In genomic region chr15:85327808-85328207, GRCm38 (mm10) we compare ENCODE assay signal across 13 mouse cellular contexts. TPM values are rescaled to one million over a fixed set of nuclear protein-coding genes. Genes with fewer than 3 reads are reported as not detected.
DNase-seq lines count a peak whose midpoint lies in the region; ATAC-seq lines count a peak whose summit lies in the region.
"Had no signal": no experiment of that assay in that cellular context is flagged by ENCODE, and none has a peak within 500 bp of the region (broad histone marks: within the 10 kb centered on the region; RNA-seq: fewer than 3 reads in every experiment).

No protein-coding gene starts in this region.

- no peak overlapping the region for H3K27ac ChIP-seq in kidney, embryonic 14.5 days (ENCODE audit: low read depth, low read length)
- no peak overlapping the region for H3K27ac ChIP-seq in hindbrain, embryonic 11.5 days (ENCODE audit: low read depth, low read length)
- H3K27ac ChIP-seq: intestine, embryonic 15.5 days; lung, embryonic 15.5 days; stomach, embryonic 15.5 days had no signal

- DNase-seq in kidney, postnatal 36 days = no peak
- DNase-seq in CD4-positive, CD25-positive, alpha-beta regulatory T cell, adult 2 months (ENCODE audit: low read depth, low spot score) = peak; percentile 54
- DNase-seq in frontal cortex, postnatal 36 days (ENCODE audit: low spot score in 2 of 2) = peak; percentile 61 to 79
- DNase-seq in urinary bladder, postnatal 10 days (ENCODE audit: low spot score) = no peak
- no peak for DNase-seq in hindbrain, embryonic 11.5 days (ENCODE audit: low spot score)
- DNase-seq in adrenal gland, postnatal 25 days = no peak
- DNase-seq: gastrocnemius, postnatal 25 days had no signal

- 18% methylated on average over 11 of the region's 11 CpGs for WGBS in kidney, embryonic 14.5 days
- 68% methylated on average over 11 of the region's 11 CpGs for WGBS in hindbrain, embryonic 11.5 days

- 0 out of 2 replicates have a peak, but pooled peaks cover 5% of the 10 kb centered on the region for H3K4me1 ChIP-seq in kidney, embryonic 14.5 days (ENCODE audit: control insufficient read depth, insufficient read depth, low read length)
- H3K4me1 ChIP-seq in hindbrain, embryonic 11.5 days (replicated peaks; ENCODE audit: control insufficient read depth, insufficient read depth, low read length) = no peaks in the 10 kb centered on the region
- H3K4me1 ChIP-seq: intestine, embryonic 15.5 days; lung, embryonic 15.5 days; stomach, embryonic 15.5 days had no signal

- no peak overlapping the region for H3K9ac ChIP-seq in kidney, embryonic 14.5 days (ENCODE audit: low read depth, low read length)
- no peak overlapping the region for H3K9ac ChIP-seq in hindbrain, embryonic 11.5 days (ENCODE audit: low read depth, low read length)
- H3K9ac ChIP-seq: intestine, embryonic 15.5 days; lung, embryonic 15.5 days; stomach, embryonic 15.5 days had no signal

- no peaks in the 10 kb centered on the region for H3K27me3 ChIP-seq in kidney, embryonic 14.5 days (ENCODE audit: control insufficient read depth, insufficient read depth, low read length)
- H3K27me3 ChIP-seq in hindbrain, embryonic 11.5 days (ENCODE audit: control insufficient read depth, insufficient read depth, low read length) = 0 out of 2 replicates have a peak, but pooled peaks cover 2% of the 10 kb centered on the region
- H3K27me3 ChIP-seq: intestine, embryonic 15.5 days; lung, embryonic 15.5 days; stomach, embryonic 15.5 days had no signal

- no peak overlapping the region for H3K4me3 ChIP-seq in kidney, embryonic 14.5 days (ENCODE audit: low read length)
- no peak overlapping the region for H3K4me3 ChIP-seq in hindbrain, embryonic 11.5 days (ENCODE audit: low read depth, low read length)
- H3K4me3 ChIP-seq: intestine, embryonic 15.5 days; lung, embryonic 15.5 days; stomach, embryonic 15.5 days had no signal

- ATAC-seq in kidney, embryonic 14.5 days (ENCODE audit: low FRiP score, low TSS enrichment) = no peak
- ATAC-seq in megakaryocyte, adult 5-6 weeks (ENCODE audit: poor library complexity, severe bottlenecking) = peak; percentile 42
- ATAC-seq in hindbrain, embryonic 11.5 days (ENCODE audit: low FRiP score) = no peak
- ATAC-seq: intestine, embryonic 15.5 days; midbrain, embryonic 16.5 days had no signal

- no peaks in the 10 kb centered on the region for H3K36me3 ChIP-seq in kidney, embryonic 14.5 days (ENCODE audit: control insufficient read depth, insufficient read depth, low read length)
- H3K36me3 ChIP-seq in hindbrain, embryonic 11.5 days (ENCODE audit: control insufficient read depth, insufficient read depth, low read length) = no peaks in the 10 kb centered on the region
- H3K36me3 ChIP-seq: intestine, embryonic 15.5 days; lung, embryonic 15.5 days; stomach, embryonic 15.5 days had no signal

- H3K4me2 ChIP-seq in kidney, embryonic 14.5 days (replicated peaks; ENCODE audit: low read depth, low read length) = 0 out of 2 replicates have a peak overlapping the region, but pooled peaks have one; percentile 4
- H3K4me2 ChIP-seq in hindbrain, embryonic 11.5 days (replicated peaks; ENCODE audit: low read depth, low read length) = no peak overlapping the region
- H3K4me2 ChIP-seq: intestine, embryonic 15.5 days; lung, embryonic 15.5 days; stomach, embryonic 15.5 days had no signal

- peaks cover 3% of the 10 kb centered on the region; the same call in 1 of the 2 replicates for H3K9me3 ChIP-seq in kidney, embryonic 14.5 days (ENCODE audit: control insufficient read depth, low read length)
- H3K9me3 ChIP-seq in hindbrain, embryonic 11.5 days (ENCODE audit: control insufficient read depth, low read length) = no peaks in the 10 kb centered on the region
- H3K9me3 ChIP-seq: intestine, embryonic 15.5 days; lung, embryonic 15.5 days; stomach, embryonic 15.5 days had no signal

RNA-seq across cellular contexts. Expression of gene Atxn10, which starts 8.2 kb away (rescaled TPM):
- 249 and 297 TPM in 2 replicates for polyA plus RNA-seq in kidney, embryonic 14.5 days (2014; fragmentation: Nextera tagmentation; extraction: Ambion mirVana)
- total RNA-seq in megakaryocyte, adult 5-6 weeks (2015) = 167 and 180 TPM in 2 replicates
- 103 and 104 TPM in 2 replicates for total RNA-seq in megakaryocyte, adult 5-6 weeks (2017)
- polyA plus RNA-seq in hindbrain, embryonic 11.5 days (2014; fragmentation: Nextera tagmentation; extraction: Ambion mirVana) = 457 and 469 TPM in 2 replicates
- total RNA-seq in adrenal gland, postnatal 25 days (2021) = 128 and 131 TPM in 2 replicates

Comparison
In these comparisons a context has a peak if more than half of its experiments do, and no peak if none do; other contexts are left out.
1. DNase-seq: peak in CD4-positive, CD25-positive, alpha-beta regulatory T cell, adult 2 months (single experiment) and frontal cortex, postnatal 36 days (2 of 2); none in kidney, postnatal 36 days (0 of 2), urinary bladder, postnatal 10 days (single experiment), hindbrain, embryonic 11.5 days (single experiment) and adrenal gland, postnatal 25 days (single experiment).